8 mouse cellular contexts compared by ENCODE assay signal in the genomic region with DNA sequence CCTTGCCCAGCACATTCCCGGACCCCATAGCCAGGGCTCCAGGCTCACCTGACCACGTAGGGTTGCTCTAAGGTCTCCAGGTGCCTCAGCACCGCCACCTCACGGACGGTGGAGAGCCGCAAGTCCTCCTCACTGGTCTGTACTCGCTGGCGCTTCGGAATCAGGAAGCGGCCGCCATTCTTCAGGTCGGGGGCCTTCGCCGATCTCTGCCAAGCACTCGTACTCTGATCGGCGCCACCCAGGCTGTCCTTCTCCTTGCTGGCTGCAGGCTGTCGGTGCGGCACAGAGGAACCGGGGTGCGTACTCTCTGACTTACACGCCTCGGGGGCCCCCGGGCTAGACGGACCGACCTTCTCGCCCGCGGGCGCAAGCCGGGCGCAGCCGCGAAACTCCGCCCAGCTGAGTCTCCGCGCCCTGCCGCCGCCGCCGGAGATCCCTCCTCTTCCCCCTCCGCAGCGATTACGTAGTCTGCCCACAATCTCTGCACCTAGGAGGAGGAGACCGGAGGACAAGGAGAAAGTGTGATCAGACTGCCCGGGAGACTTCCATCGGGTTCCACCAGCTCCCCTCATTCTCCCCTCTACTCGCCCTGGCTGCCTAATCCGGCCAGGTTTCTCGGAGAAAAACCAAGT. TPM values are rescaled to one million over a fixed set of nuclear protein-coding genes. Genes with fewer than 3 reads are reported as not detected.
DNase-seq lines count a peak whose midpoint lies in the region; ATAC-seq and TF ChIP-seq lines count a peak whose summit lies in the region.
"Had no signal": no experiment of that assay in that cellular context is flagged by ENCODE, and none has a peak within 500 bp of the region (broad histone marks: within the 10 kb centered on the region; RNA-seq: fewer than 3 reads in every experiment).

No protein-coding gene starts in this region.

- H3K36me3 ChIP-seq in hindbrain, embryonic 16.5 days (ENCODE audit: control insufficient read depth, insufficient read depth, low read length): no peaks in the 10 kb centered on the region
- H3K36me3 ChIP-seq in liver, embryonic 11.5 days (ENCODE audit: control insufficient read depth, insufficient read depth, low read length): no peaks in the 10 kb centered on the region
- no peaks in the 10 kb centered on the region for H3K36me3 ChIP-seq in testis, adult 2 months (ENCODE audit: control insufficient read depth, insufficient read depth, low read length)

- WGBS in hindbrain, embryonic 16.5 days: under 1% methylated on average over 29 of the region's 50 CpGs
- under 1% methylated on average over 44 of the region's 50 CpGs for WGBS in liver, embryonic 11.5 days

- no peaks in the 10 kb centered on the region; the same call in 1 of the 2 replicates for H3K4me1 ChIP-seq in brown adipose tissue, adult 24 weeks (ENCODE audit: control insufficient read depth, insufficient read depth, insufficient read length, low read length)
- H3K4me1 ChIP-seq in hindbrain, embryonic 16.5 days (ENCODE audit: control insufficient read depth, insufficient read depth, low read depth, low read length): peaks cover 9% of the 10 kb centered on the region; the same call in 1 of the 2 replicates
- H3K4me1 ChIP-seq in liver, embryonic 11.5 days (replicated peaks; ENCODE audit: control insufficient read depth, insufficient read depth, low read length): no peaks in the 10 kb centered on the region
- peaks cover 12% of the 10 kb centered on the region for H3K4me1 ChIP-seq in testis, adult 2 months (ENCODE audit: control insufficient read depth, insufficient read depth, low read length)

- peak; percentile 85 for DNase-seq in Muller cell, postnatal 12 days (ENCODE audit: inconsistent ontology term)
- DNase-seq in gastrocnemius, adult 2 months: peak; percentile 83
- DNase-seq in liver, embryonic 11.5 days (ENCODE audit: low spot score): peak; percentile 81
- peak; percentile 32 to 73 for DNase-seq in monocyte, adult 2 months (ENCODE audit: low read depth in 1 of 2, low spot score in 2 of 2)

- intact Hi-C loops in gastrocnemius, adult 2 months (cut with DNase I): no loop called here

- TF ChIP-seq POLR2A in testis, adult 2 months (IDR thresholded peaks at IDR 0.05; ENCODE audit: control insufficient read depth, low read depth, low read length): no peak

- no peaks in the 10 kb centered on the region for H3K9me3 ChIP-seq in hindbrain, embryonic 16.5 days (ENCODE audit: control insufficient read depth, low read length)
- no peaks in the 10 kb centered on the region for H3K9me3 ChIP-seq in liver, embryonic 11.5 days (ENCODE audit: control insufficient read depth, low read length)

- H3K27ac ChIP-seq in brown adipose tissue, adult 24 weeks (replicated peaks; ENCODE audit: low read depth, low read length): peak overlapping the region; percentile 74
- peak overlapping the region; percentile 84 for H3K27ac ChIP-seq in gastrocnemius, adult 2 months
- no peak overlapping the region for H3K27ac ChIP-seq in hindbrain, embryonic 16.5 days (ENCODE audit: low read depth, low read length)
- no peak overlapping the region for H3K27ac ChIP-seq in liver, embryonic 11.5 days (ENCODE audit: low read depth, low read length)
- no peak overlapping the region for H3K27ac ChIP-seq in testis, adult 2 months (ENCODE audit: control insufficient read depth, insufficient read depth, low read depth, low read length)

- peak overlapping the region; percentile 60 for H3K9ac ChIP-seq in hindbrain, embryonic 16.5 days (ENCODE audit: low read depth, low read length)
- peak overlapping the region; percentile 35 for H3K9ac ChIP-seq in liver, embryonic 11.5 days (ENCODE audit: low read depth, low read length)

- peaks cover 6% of the 10 kb centered on the region for H3K27me3 ChIP-seq in hindbrain, embryonic 16.5 days (replicated peaks; ENCODE audit: control insufficient read depth, insufficient read depth, low read length)
- peaks cover 39% of the 10 kb centered on the region for H3K27me3 ChIP-seq in liver, embryonic 11.5 days (replicated peaks; ENCODE audit: control insufficient read depth, insufficient read depth, low read length)
- no peaks in the 10 kb centered on the region for H3K27me3 ChIP-seq in testis, adult 2 months (ENCODE audit: control insufficient read depth, insufficient read depth, low read length)

- peak overlapping the region; percentile 86 for H3K4me2 ChIP-seq in hindbrain, embryonic 16.5 days (ENCODE audit: low read length)
- H3K4me2 ChIP-seq in liver, embryonic 11.5 days: peak overlapping the region; percentile 96

- peak overlapping the region; percentile 99 for H3K4me3 ChIP-seq in brown adipose tissue, adult 24 weeks (ENCODE audit: insufficient read depth, low read depth, low read length)
- peak overlapping the region; percentile 92 for H3K4me3 ChIP-seq in gastrocnemius, adult 2 months
- H3K4me3 ChIP-seq in hindbrain, embryonic 16.5 days (ENCODE audit: low read length): peak overlapping the region; percentile 56
- H3K4me3 ChIP-seq in liver, embryonic 11.5 days (ENCODE audit: low read depth, low read length): peak overlapping the region; percentile 55
- peak overlapping the region; percentile 76 for H3K4me3 ChIP-seq in testis, adult 2 months (ENCODE audit: control insufficient read depth, low read depth, low read length)

- peak; percentile 73 for ATAC-seq in hindbrain, embryonic 16.5 days
- ATAC-seq in liver, embryonic 11.5 days (replicated peaks; ENCODE audit: low FRiP score): peak; percentile 87

- TF ChIP-seq CTCF in gastrocnemius, adult 2 months (IDR thresholded peaks at IDR 0.05): peak; percentile 63
- no peak; the same call in 1 of the 2 replicates for TF ChIP-seq CTCF in testis, adult 2 months (IDR thresholded peaks at IDR 0.05; ENCODE audit: control insufficient read depth, insufficient read depth, insufficient replicate concordance, low read depth, low read length)

RNA-seq across cellular contexts. Expression of gene E030030I06Rik, which starts 0.5 kb away (rescaled TPM):
- 3.6 and 4.8 TPM in 2 replicates for polyA plus RNA-seq in brown adipose tissue, adult 24 weeks (2012; ENCODE audit: insufficient read depth, insufficient read length, missing spikeins)
- 1 to 10 TPM in 1 of 2 experiments, not detected in 1; 1.2 TPM for total RNA-seq in gastrocnemius, adult 2 months (2021)
- 2.0 and 2.2 TPM in 2 replicates for polyA plus RNA-seq in hindbrain, embryonic 16.5 days (2015; fragmentation: Nextera tagmentation; extraction: Ambion mirVana)
- 6.3 and 8.2 TPM in 2 replicates for polyA plus RNA-seq in liver, embryonic 11.5 days (2014; fragmentation: Nextera tagmentation; extraction: Ambion mirVana)
- 0.22 and 1.2 TPM in 2 replicates for polyA plus RNA-seq in testis, adult 2 months (2012; rRNA removed)

RNA-seq across cellular contexts. Expression of gene Raet1e, which starts 9.8 kb away (rescaled TPM):
- not detected in 2 replicates for polyA plus RNA-seq in brown adipose tissue, adult 24 weeks (2012; ENCODE audit: insufficient read depth, insufficient read length, missing spikeins)
- not detected for total RNA-seq in gastrocnemius, adult 2 months (2021)
- 0.30 and 0.85 TPM in 2 replicates for polyA plus RNA-seq in hindbrain, embryonic 16.5 days (2015; fragmentation: Nextera tagmentation; extraction: Ambion mirVana)
- polyA plus RNA-seq in liver, embryonic 11.5 days (2014; fragmentation: Nextera tagmentation; extraction: Ambion mirVana): 3.2 and 4.0 TPM in 2 replicates
- polyA plus RNA-seq in testis, adult 2 months (2012; rRNA removed): 0.07 and 0.12 TPM in 2 replicates
- total RNA-seq: left cerebral cortex, postnatal 25 days had no signal

RNA-seq across cellular contexts. Expression of gene H60b, which starts 9.8 kb away (rescaled TPM):
- polyA plus RNA-seq in brown adipose tissue, adult 24 weeks (2012; ENCODE audit: insufficient read depth, insufficient read length, missing spikeins): 0.95 TPM in 1 of 2 replicates, not detected in the other
- not detected for total RNA-seq in gastrocnemius, adult 2 months (2021)
- polyA plus RNA-seq in hindbrain, embryonic 16.5 days (2015; fragmentation: Nextera tagmentation; extraction: Ambion mirVana): 0.15 and 0.24 TPM in 2 replicates
- polyA plus RNA-seq in liver, embryonic 11.5 days (2014; fragmentation: Nextera tagmentation; extraction: Ambion mirVana): 0.29 TPM in 1 of 2 replicates, not detected in the other
- not detected in 2 replicates for polyA plus RNA-seq in testis, adult 2 months (2012; rRNA removed)
- total RNA-seq: left cerebral cortex, postnatal 25 days had no signal

Comparison
In these comparisons a context has a peak if more than half of its experiments do, and no peak if none do; other contexts are left out.
1. H3K27ac ChIP-seq: peak in brown adipose tissue, adult 24 weeks (single experiment) and gastrocnemius, adult 2 months (single experiment); none in hindbrain, embryonic 16.5 days (single experiment), liver, embryonic 11.5 days (single experiment) and testis, adult 2 months (single experiment).
2. Peak in every context shown above with its lines, with median percentiles within 50 percentile points of each other: DNase-seq and H3K4me3 ChIP-seq.